Mouse (Mus musculus): ENCODE measurements around the gene Cylc2.

The Cylc2 gene

GRCm38 (mm10) chr4:51216378-51216777 is at the start of gene Cylc2:
Cylc2 (plus strand) TSS chr4:51216678.
- no peak for DNase-seq (ENCODE audit: low spot score)
